Mouse (Mus musculus) cerebellum, adult 2 months (tissue): ENCODE data around the gene Serping1.

Source experiments
- CTCF ChIP-seq: fragments of 200-500 bp; IDR thresholded peaks from 2 replicates; pipeline ENCODE4 v1.5.1; 2011; ENCODE audit warnings: low read depth, mild to moderate bottlenecking, control low read depth, low read length, moderate library complexity, borderline replicate concordance; ENCODE audit not compliant: insufficient read depth
- POLR2A ChIP-seq: fragments of 200-500 bp; IDR thresholded peaks from 2 replicates; pipeline ENCODE4 v1.6.1; 2011; ENCODE audit warnings: low read length, control low read depth, borderline replicate concordance; ENCODE audit not compliant: insufficient read depth

- TF ChIP-seq CTCF (no peak), POLR2A (no peak)
Measured at GRCm38 (mm10) chr2:84819861-84820260, 44.6 kb upstream of the Serping1 start.
